Mouse (Mus musculus) limb, embryonic 12.5 days (tissue): ENCODE data around the gene Cmtm8. TPM values are rescaled to one million over a fixed set of nuclear protein-coding genes. Genes with fewer than 3 reads are reported as not detected.
A peak's percentile ranks its signal among the peaks of the same experiment; 100 is the strongest.

ENCODE experiments used
- ATAC-seq: fragments of 200-750 bp; cut with Nextera tagmentation; 2 replicates; pipeline ENCODE4 v1.8.0; 2017; ENCODE audit warnings: low read depth, moderate TSS enrichment; ENCODE audit not compliant: insufficient number of reproducible peaks, insufficient read depth, low FRiP score, low TSS enrichment
- H3K27ac ChIP-seq: fragments of 300-500 bp; sonication (generic); 2 replicates; pipeline ENCODE4 v1.5.1; 2016; ENCODE audit warnings: mild to moderate bottlenecking, moderate library complexity
- H3K27me3 ChIP-seq: fragments of 300-500 bp; sonication (generic); 2 replicates; pipeline ENCODE4 v1.6.1; 2016; ENCODE audit warnings: mild to moderate bottlenecking, moderate library complexity
- H3K36me3 ChIP-seq: fragments of 300-500 bp; sonication (generic); 2 replicates; pipeline ENCODE4 v1.6.1; 2016; ENCODE audit warnings: mild to moderate bottlenecking, moderate library complexity
- H3K4me1 ChIP-seq: fragments of 300-500 bp; sonication (generic); replicated peaks from 2 replicates; pipeline ENCODE4 v1.6.1; 2016
- H3K4me2 ChIP-seq: fragments of 300-500 bp; sonication (generic); 2 replicates; pipeline ENCODE4 v1.6.1; 2016; ENCODE audit warnings: mild to moderate bottlenecking, moderate library complexity
- H3K4me3 ChIP-seq: fragments of 300-500 bp; sonication (generic); replicated peaks from 2 replicates; pipeline ENCODE4 v1.5.1; 2016; ENCODE audit warnings: mild to moderate bottlenecking
- H3K9ac ChIP-seq: fragments of 300-500 bp; sonication (generic); replicated peaks from 2 replicates; pipeline ENCODE4 v1.6.1; 2016; ENCODE audit warnings: mild to moderate bottlenecking, moderate library complexity
- H3K9me3 ChIP-seq: fragments of 300-500 bp; sonication (generic); 2 replicates; pipeline ENCODE4 v1.6.1; 2016; ENCODE audit warnings: mild to moderate bottlenecking, moderate library complexity
- WGBS: fragments of 180-500 bp; shearing (Covaris S2); methylation state at CpG from one replicate; pipeline ENCODE4 v1.1.7; 2016; 5-methylcytosine and 5-hydroxymethylcytosine counted together
- polyA plus RNA-seq: library from polyadenylated mRNA; unstranded; fragments of >200 nt; fragmentation: Nextera tagmentation; extraction: Ambion mirVana; gene quantifications from 2 replicates; pipeline ENCODE4 v1.2.1, GENCODE M21; 2016

Cmtm8 gene
- polyA plus RNA-seq, 1 experiment from 2014 or later, result 20.1 TPM

- Histone ChIP-seq H3K9ac (no peak overlapping the region), H3K9me3 (no peaks in the 10 kb centered on the region), H3K4me1 (no peaks in the 10 kb centered on the region), H3K27me3 (no peaks in the 10 kb centered on the region), H3K4me3 (no peak overlapping the region), H3K36me3 (no peaks in the 10 kb centered on the region), H3K27ac (no peak overlapping the region), H3K4me2 (no peak overlapping the region)
- 72% methylated on average over 15 of the region's 15 CpGs for WGBS
- ATAC-seq, result no peak
Observed at GRCm38 (mm10) chr9:114821548-114822289, 22.2 kb downstream of the Cmtm8 start.

GRCm38 (mm10) chr9:114818918-114819317 lies 25.0 kb downstream of the Cmtm8 start:
- no peaks in the 10 kb centered on the region for H3K4me1 ChIP-seq
- no peak overlapping the region for H3K4me2 ChIP-seq
- no peaks in the 10 kb centered on the region for H3K36me3 ChIP-seq
- no peak overlapping the region for H3K4me3 ChIP-seq
- H3K27me3 ChIP-seq, result no peaks in the 10 kb centered on the region
- no peak for ATAC-seq
- no peak overlapping the region for H3K27ac ChIP-seq
- H3K9ac ChIP-seq, result no peak overlapping the region
- WGBS, result 84% methylated on average over 3 of the region's 3 CpGs
- H3K9me3 ChIP-seq, result no peaks in the 10 kb centered on the region

GRCm38 (mm10) chr9:114817012-114817411 lies 26.9 kb downstream of the Cmtm8 start:
- no peak overlapping the region for H3K4me3 ChIP-seq
- no peak for ATAC-seq
- no peak overlapping the region for H3K27ac ChIP-seq
- no peak overlapping the region for H3K4me2 ChIP-seq
- H3K36me3 ChIP-seq, result no peaks in the 10 kb centered on the region
- no peaks in the 10 kb centered on the region for H3K27me3 ChIP-seq
- no peaks in the 10 kb centered on the region for H3K9me3 ChIP-seq
- WGBS, result 88% methylated on average over 7 of the region's 7 CpGs
- H3K4me1 ChIP-seq, result no peaks in the 10 kb centered on the region
- no peak overlapping the region for H3K9ac ChIP-seq

- no peaks in the 10 kb centered on the region for H3K4me1 ChIP-seq
- no peaks in the 10 kb centered on the region for H3K9me3 ChIP-seq
- H3K4me3 ChIP-seq, result no peak overlapping the region
- H3K27ac ChIP-seq, result no peak overlapping the region
- ATAC-seq, result no peak
- H3K4me2 ChIP-seq, result no peak overlapping the region
- H3K27me3 ChIP-seq, result no peaks in the 10 kb centered on the region
- H3K36me3 ChIP-seq, result no peaks in the 10 kb centered on the region
- 95% methylated on average over 7 of the region's 7 CpGs for WGBS
- H3K9ac ChIP-seq, result no peak overlapping the region
Observed at GRCm38 (mm10) chr9:114816121-114816520, 27.8 kb downstream of the Cmtm8 start.

- no peaks in the 10 kb centered on the region for H3K9me3 ChIP-seq
- H3K27me3 ChIP-seq, result no peaks in the 10 kb centered on the region
- no peaks in the 10 kb centered on the region for H3K4me1 ChIP-seq
- WGBS, result 75% methylated on average over 4 of the region's 4 CpGs
- no peaks in the 10 kb centered on the region for H3K36me3 ChIP-seq
- H3K9ac ChIP-seq, result no peak overlapping the region
- H3K4me3 ChIP-seq, result no peak overlapping the region
- no peak overlapping the region for H3K4me2 ChIP-seq
- no peak overlapping the region for H3K27ac ChIP-seq
- ATAC-seq, result no peak
Observed at GRCm38 (mm10) chr9:114815315-114815714, 28.6 kb downstream of the Cmtm8 start.

GRCm38 (mm10) chr9:114812001-114812400 lies 32.0 kb downstream of the Cmtm8 start:
- WGBS, result 89% methylated on average over 4 of the region's 4 CpGs
- no peaks in the 10 kb centered on the region for H3K9me3 ChIP-seq
- H3K27ac ChIP-seq, result no peak overlapping the region
- H3K27me3 ChIP-seq, result no peaks in the 10 kb centered on the region
- no peaks in the 10 kb centered on the region for H3K36me3 ChIP-seq
- H3K4me2 ChIP-seq, result no peak overlapping the region
- H3K9ac ChIP-seq, result no peak overlapping the region
- no peak overlapping the region for H3K4me3 ChIP-seq
- no peak for ATAC-seq
- no peaks in the 10 kb centered on the region for H3K4me1 ChIP-seq

GRCm38 (mm10) chr9:114810837-114811236 lies 33.1 kb downstream of the Cmtm8 start:
- no peak overlapping the region for H3K27ac ChIP-seq
- no peaks in the 10 kb centered on the region for H3K27me3 ChIP-seq
- no peaks in the 10 kb centered on the region for H3K9me3 ChIP-seq
- ATAC-seq, result no peak
- H3K36me3 ChIP-seq, result no peaks in the 10 kb centered on the region
- H3K4me1 ChIP-seq, result no peaks in the 10 kb centered on the region
- 90% methylated on average over 11 of the region's 11 CpGs for WGBS
- H3K4me3 ChIP-seq, result no peak overlapping the region
- no peak overlapping the region for H3K4me2 ChIP-seq
- no peak overlapping the region for H3K9ac ChIP-seq

GRCm38 (mm10) chr9:114808671-114809070 lies 35.3 kb downstream of the Cmtm8 start:
- no peaks in the 10 kb centered on the region for H3K36me3 ChIP-seq
- no peak overlapping the region for H3K9ac ChIP-seq
- no peaks in the 10 kb centered on the region for H3K9me3 ChIP-seq
- no peak overlapping the region for H3K27ac ChIP-seq
- H3K4me3 ChIP-seq, result no peak overlapping the region
- 81% methylated on average over 5 of the region's 5 CpGs for WGBS
- no peaks in the 10 kb centered on the region for H3K27me3 ChIP-seq
- no peaks in the 10 kb centered on the region for H3K4me1 ChIP-seq
- ATAC-seq, result no peak
- no peak overlapping the region for H3K4me2 ChIP-seq

GRCm38 (mm10) chr9:114807261-114807660 lies 36.7 kb downstream of the Cmtm8 start:
- Histone ChIP-seq H3K9ac (no peak overlapping the region), H3K27ac (no peak overlapping the region), H3K36me3 (no peaks in the 10 kb centered on the region), H3K4me1 (no peaks in the 10 kb centered on the region), H3K27me3 (no peaks in the 10 kb centered on the region), H3K4me2 (no peak overlapping the region), H3K9me3 (no peaks in the 10 kb centered on the region), H3K4me3 (no peak overlapping the region)
- ATAC-seq, result no peak
- 69% methylated on average over 8 of the region's 8 CpGs for WGBS

GRCm38 (mm10) chr9:114805151-114805671 lies 38.7 kb downstream of the Cmtm8 start:
- no peak overlapping the region for H3K4me3 ChIP-seq
- no peak; the same call in 1 of the 2 replicates for ATAC-seq
- H3K9ac ChIP-seq, result no peak overlapping the region
- H3K27ac ChIP-seq, result 0 out of 2 replicates have a peak overlapping the region, but pooled peaks have one; percentile 26
- no peaks in the 10 kb centered on the region for H3K9me3 ChIP-seq
- no peaks in the 10 kb centered on the region for H3K36me3 ChIP-seq
- no peaks in the 10 kb centered on the region for H3K27me3 ChIP-seq
- no peaks in the 10 kb centered on the region for H3K4me1 ChIP-seq
- WGBS, result 70% methylated on average over 19 of the region's 19 CpGs
- H3K4me2 ChIP-seq, result no peak overlapping the region

- 95% methylated on average over 1 of the region's 1 CpGs for WGBS
- Histone ChIP-seq H3K4me2 (no peak overlapping the region), H3K36me3 (no peaks in the 10 kb centered on the region), H3K27ac (no peak overlapping the region), H3K4me3 (no peak overlapping the region), H3K9me3 (no peaks in the 10 kb centered on the region), H3K4me1 (peaks cover 6% of the 10 kb centered on the region; the same call in 1 of the 2 replicates), H3K9ac (no peak overlapping the region), H3K27me3 (no peaks in the 10 kb centered on the region)
- no peak for ATAC-seq
Observed at GRCm38 (mm10) chr9:114802191-114802590, 41.8 kb downstream of the Cmtm8 start.

GRCm38 (mm10) chr9:114801301-114801700 lies 42.7 kb downstream of the Cmtm8 start:
- no peak for ATAC-seq
- no peak overlapping the region for H3K4me3 ChIP-seq
- no peak overlapping the region for H3K4me2 ChIP-seq
- H3K36me3 ChIP-seq, result no peaks in the 10 kb centered on the region
- WGBS, result 66% methylated on average over 15 of the region's 15 CpGs
- H3K9me3 ChIP-seq, result no peaks in the 10 kb centered on the region
- H3K9ac ChIP-seq, result no peak overlapping the region
- H3K27me3 ChIP-seq, result no peaks in the 10 kb centered on the region; the same call in 1 of the 2 replicates
- H3K27ac ChIP-seq, result no peak overlapping the region
- peaks cover 6% of the 10 kb centered on the region; the same call in 1 of the 2 replicates for H3K4me1 ChIP-seq
